Mouse (Mus musculus) adrenal gland, adult 2 months (tissue): ENCODE data around the gene Tsr1. TPM values are rescaled to one million over a fixed set of nuclear protein-coding genes. Genes with fewer than 3 reads are reported as not detected.

ENCODE experiments used
- DNase-seq: peaks from one replicate; pipeline ENCODE4 v3.0.0; 2021
- long read RNA-seq: library from polyadenylated mRNA; stranded (forward); transcript quantifications from one replicate; pipeline ENCODE4 v2.0.0, GENCODE M21; 2021
- polyA plus RNA-seq: library from polyadenylated mRNA; depleted of rRNA; stranded (reverse); fragments of >200 nt; gene quantifications from 2 replicates; pipeline ENCODE4 v1.2.3, GENCODE M21; 2012; rRNA removed
- total RNA-seq, 2 experiments: library from RNA; stranded (reverse); gene quantifications; 2 replicates each; pipeline ENCODE4 v1.2.3; 2021

Gene Tsr1
- 10 to 100 TPM; 35.3 to 39.8 TPM for total RNA-seq
- polyA plus RNA-seq: 2.2 and 3.8 TPM in 2 replicates
- long read RNA-seq, transcript Tsr1-201 (15 exons, 3,389 nt): major isoform, 21 of 28 reads
- long read RNA-seq, partial matches to known transcripts: 5 of 28 reads
- long read RNA-seq, other reads (novel, unspliced or antisense): 2 of 28 reads

- DNase-seq: peak; percentile 94
These were observed at the start of gene Tsr1 for GRCm38 (mm10) chr11:74897678-74898516. TSS of gene Tsr1 (plus strand) at chr11:74898071.

GRCm38 (mm10) chr11:74850998-74851661, 46.7 kb upstream of the Tsr1 start:
- DNase-seq: peak; percentile 6

DNA sequence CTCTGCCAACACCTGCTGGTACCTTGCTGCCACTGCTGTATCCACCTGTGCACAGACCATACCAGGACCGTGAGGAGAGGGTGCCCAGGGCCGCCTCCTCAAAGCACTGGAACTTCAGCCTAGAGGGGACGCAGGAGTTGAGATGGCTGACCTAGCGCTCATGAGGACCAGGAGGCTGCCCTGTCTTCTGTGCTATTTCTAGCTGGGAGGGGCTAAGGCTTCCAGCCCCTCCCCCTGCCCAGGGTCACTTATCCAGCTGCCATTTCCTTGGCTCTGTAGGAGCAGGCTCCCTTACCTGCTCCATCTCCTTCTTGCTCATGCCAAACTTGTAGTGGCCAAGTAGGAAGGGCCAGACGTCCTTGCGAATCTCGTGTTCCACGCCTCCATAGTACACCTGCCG, 40.1 kb upstream of the Tsr1 start:
- peak; percentile 1 for DNase-seq

GRCm38 (mm10) chr11:74862129-74862528, 35.7 kb upstream of the Tsr1 start:
- peak; percentile 60 for DNase-seq

DNA sequence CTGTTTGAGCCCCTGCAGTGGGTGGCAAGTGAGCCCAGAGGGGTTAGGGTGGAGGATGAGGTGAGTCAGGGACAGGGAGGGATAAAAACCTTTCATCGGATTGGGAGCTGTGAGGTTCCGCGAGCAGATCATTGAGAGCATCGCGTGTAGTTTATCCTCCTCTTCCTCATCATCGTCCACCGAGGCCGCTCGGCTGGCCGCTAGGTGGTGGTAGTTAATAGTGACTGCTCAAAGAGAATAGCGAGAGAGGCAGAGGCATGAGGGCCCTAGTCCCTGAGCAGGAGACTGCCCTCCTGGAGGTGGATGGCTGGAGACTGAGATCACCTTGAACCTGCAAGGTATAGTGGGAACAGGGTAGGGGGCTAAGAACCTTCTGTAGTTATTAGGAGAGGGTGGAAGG, 34.4 kb upstream of the Tsr1 start:
- DNase-seq: peak; percentile 18

DNA sequence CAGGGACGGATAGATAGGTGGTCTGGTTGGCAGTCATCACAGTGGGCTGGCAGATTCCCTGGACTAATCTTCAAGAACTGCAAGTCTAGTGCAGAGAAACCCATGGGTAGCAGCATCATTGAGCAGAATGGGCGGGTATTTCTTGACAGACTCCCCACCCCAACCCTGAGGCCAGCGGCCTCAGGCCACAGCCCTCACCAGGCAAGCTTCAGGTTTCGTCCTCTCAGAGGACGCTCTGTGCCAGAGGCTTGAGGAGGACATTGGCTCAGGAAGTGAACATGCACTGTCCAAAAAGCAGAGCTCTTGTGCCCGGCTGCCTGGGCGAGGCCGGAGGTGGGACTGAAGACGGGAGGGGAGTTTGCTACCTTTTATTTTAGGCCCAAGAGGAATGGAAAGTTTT, 33.5 kb upstream of the Tsr1 start:
- no peak for DNase-seq

DNA sequence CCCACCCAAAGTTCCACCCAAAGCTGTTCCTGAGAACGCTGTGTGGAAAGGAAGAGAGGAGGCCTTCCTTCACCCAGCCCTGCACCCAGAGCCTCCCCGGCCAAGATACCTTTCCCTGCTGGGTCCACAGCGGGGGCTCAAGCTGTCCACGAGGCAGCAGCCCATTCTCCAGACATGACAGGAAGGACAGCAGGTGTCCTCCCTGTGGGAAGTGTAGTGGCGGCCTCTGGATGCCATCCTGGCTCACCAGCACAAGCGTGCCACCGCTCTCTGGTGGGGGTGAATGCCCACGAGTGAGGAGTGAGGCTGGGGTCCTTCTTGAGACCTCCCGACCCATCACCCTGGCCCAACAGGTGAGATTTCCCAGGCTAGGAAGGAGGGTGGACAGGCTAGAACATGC, 32.6 kb upstream of the Tsr1 start:
- peak; percentile 1 for DNase-seq

DNA sequence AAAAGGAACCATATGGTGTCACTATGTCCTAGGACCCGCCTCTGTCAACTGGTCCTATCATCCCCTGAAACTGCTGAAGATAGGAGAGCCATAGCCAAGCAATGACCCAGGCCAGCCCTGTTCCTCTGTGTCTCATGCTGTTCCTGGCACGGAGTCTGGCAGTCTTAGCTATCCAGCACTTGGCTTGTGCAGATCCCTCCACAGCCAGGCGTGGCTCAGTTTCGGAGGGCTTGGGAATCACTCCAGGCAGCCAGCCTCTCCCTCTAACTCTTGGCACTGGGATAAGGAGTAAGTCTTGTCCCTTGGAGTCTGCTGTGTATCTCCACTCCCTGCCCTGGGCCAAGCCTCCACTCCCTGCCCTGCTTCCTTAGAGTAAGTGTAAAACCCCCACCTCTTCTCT, 31.2 kb upstream of the Tsr1 start:
- DNase-seq: peak; percentile 63

DNA sequence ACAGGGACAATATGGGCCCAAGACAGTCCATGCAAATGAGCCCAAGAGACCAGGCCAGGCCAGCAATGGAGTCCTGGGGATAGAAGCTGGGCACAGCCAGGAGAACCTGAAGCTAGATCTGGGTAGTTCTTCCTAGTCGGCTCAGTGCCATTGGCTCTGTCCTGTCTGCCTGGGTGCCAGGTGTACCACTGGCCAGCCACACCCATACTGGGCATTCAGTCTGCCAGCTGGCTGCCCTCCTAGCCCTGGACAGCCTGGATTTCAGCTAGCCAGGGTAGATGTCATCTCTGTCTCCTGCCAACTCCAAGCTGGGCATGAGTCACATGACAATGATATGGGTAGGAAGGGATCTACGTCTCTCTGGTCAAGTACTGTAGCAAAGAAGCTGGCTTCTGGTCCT, 30.7 kb upstream of the Tsr1 start:
- DNase-seq: peak; percentile 85

DNA sequence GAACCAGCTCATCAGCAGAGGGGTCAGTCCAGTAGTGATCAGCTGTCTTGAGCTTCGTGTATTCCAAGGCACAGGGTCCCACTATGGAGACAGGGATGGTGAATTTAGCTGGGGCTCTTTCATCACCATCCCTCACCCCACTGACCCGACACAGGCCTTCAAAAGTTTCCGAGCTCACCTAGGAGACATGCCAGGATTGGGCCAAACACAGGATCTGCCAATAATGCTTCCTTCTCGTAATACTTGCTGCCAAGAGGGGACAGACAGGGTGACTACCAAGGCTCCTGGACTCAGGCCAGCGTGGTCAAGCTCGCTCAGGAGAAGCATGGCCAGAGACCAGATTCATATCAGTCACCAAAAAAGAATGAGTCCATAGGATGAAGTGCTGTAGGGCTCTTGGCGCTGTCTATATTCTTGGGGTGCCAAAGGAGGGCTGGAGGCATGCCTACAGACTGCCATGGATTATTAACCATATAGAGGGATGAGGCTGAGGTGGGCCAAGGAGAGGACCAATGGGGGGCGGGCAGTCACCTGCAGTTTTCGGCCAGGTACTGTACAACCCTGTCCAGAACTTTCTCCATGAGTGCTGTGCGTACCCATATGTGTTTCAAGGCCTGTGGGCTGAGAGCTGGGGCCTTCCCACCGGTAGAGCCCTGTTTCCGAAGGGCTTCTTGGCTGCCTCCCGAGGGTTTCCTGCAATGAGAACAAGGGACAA, 29.7 kb upstream of the Tsr1 start:
- peak; percentile 67 for DNase-seq

- no peak for DNase-seq
These were observed 28.3 kb upstream of the Tsr1 start for GRCm38 (mm10) chr11:74869603-74870002.

DNA sequence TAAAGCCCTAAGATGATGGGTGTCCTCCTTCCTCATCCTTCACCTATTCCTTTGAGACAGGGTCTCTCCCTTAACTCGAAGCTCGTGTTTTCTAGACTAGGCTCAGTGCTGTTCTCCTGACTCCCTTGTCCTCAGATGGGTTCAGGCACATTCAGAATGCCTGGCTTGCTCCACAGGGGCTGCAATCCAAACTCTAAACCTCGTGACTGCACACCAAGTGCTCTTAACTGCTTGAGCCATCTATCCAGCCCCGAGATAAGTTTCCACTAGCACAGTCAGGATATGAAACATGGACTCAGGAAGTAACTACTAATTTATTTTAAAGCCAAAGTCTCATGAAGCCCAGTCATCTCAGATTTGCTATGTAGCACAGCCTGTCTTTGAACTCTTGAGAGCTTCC, 27.3 kb upstream of the Tsr1 start:
- no peak for DNase-seq

GRCm38 (mm10) chr11:74870991-74871622, 26.8 kb upstream of the Tsr1 start:
- DNase-seq: peak; percentile 72

DNA sequence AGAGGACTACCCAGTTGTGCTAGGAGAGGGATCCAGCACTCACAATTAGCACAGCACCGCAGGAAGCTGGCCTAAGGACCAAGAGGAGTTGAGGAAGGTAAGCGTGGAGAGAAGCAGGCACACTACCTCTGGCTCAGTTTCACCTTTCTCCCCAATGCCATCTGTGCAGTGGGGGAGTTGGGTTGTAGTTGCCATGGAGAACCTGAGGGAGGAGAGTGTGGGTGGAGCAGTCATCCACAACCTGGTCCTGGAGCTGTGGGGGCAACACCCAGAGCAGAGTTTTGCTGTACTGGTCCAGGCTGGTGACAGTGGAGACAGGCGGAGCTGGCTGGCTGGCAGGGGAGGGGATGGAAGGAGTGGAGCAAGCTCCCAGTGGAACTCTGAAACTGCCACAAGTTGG, 23.2 kb upstream of the Tsr1 start:
- no peak for DNase-seq

- peak; percentile 40 for DNase-seq
These were observed 21.1 kb upstream of the Tsr1 start for GRCm38 (mm10) chr11:74876801-74877200.

- no peak for DNase-seq
These were observed 16.9 kb upstream of the Tsr1 start for GRCm38 (mm10) chr11:74880999-74881398.

DNA sequence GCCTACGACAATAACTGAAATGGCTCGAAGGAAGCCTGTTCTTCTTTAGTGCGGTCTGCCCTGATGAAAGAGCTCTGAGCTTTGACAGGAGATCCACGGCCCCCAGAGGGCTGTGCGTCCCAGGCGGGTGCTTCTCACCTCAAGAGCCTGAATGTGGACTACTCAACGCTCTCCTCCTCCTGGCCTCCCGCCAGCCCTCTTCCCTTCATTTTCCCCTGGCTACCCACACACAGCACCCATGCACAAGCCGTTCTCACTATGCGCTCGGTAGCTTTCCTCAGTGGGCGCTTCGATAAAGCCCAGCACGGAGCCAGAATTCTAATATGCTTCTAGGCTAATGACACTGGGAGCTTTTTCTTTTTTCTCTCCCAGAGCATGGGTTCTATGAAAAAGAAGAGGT, 15.9 kb upstream of the Tsr1 start:
- DNase-seq: no peak

- DNase-seq: no peak
These were observed 14.8 kb upstream of the Tsr1 start for GRCm38 (mm10) chr11:74883098-74883497.

- DNase-seq: no peak
These were observed 3.3 kb upstream of the Tsr1 start for GRCm38 (mm10) chr11:74894619-74895018.

GRCm38 (mm10) chr11:74895980-74896900, 1.6 kb upstream of the Tsr1 start:
- peak; percentile 93 for DNase-seq
